Mouse (Mus musculus): ENCODE data around the gene Psmd3. TPM values are rescaled to one million over a fixed set of nuclear protein-coding genes. Genes with fewer than 3 reads are reported as not detected.

Psmd3 gene
- total and polyA plus RNA-seq, 2 experiments from 2014 or later, result 113 to 202 TPM

DNA sequence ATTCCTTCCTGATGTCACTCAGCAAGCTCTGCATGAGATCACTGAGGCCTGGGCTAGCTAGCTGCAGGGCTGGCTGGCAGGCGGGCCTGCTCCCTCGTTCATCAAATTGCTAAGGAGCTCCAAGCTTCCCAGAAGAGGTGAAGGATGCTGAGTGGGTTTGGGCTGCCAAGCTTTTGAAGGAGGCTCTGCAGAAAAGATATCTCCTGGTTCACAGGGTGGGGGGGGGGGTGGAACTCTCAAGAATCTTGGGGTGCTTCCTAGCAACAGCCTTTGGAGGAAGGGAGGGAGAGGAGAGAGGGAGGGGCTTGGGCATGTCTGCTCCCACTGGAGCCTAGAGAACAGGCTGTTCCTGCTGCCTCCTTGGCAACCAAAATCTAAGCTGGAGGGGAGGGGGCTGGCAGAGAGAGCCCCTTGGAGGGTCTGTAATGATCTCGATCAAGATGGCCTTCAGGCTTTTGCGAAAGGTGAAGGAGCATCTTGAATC is 56.1 kb downstream of the Psmd3 start:
- H3K9ac ChIP-seq, result peak overlapping the region; percentile 37; the same call in 1 of the 2 replicates
- peak overlapping the region; percentile 99 for H3K27ac ChIP-seq (ENCODE audit: low read depth, low read length)
- no peaks in the 10 kb centered on the region for H3K36me3 ChIP-seq (ENCODE audit: insufficient read depth)
- H3K4me2 ChIP-seq (ENCODE audit: low read depth), result peak overlapping the region; percentile 38
- peaks cover 18% of the 10 kb centered on the region for H3K4me1 ChIP-seq (ENCODE audit: insufficient read depth)
- 11% methylated on average over 4 of the region's 4 CpGs for WGBS
- no peaks in the 10 kb centered on the region for H3K27me3 ChIP-seq (ENCODE audit: insufficient read depth, low read length)
- H3K4me3 ChIP-seq (ENCODE audit: low read depth, low read length), result no peak overlapping the region
- ATAC-seq, result peak; percentile 77
- no peaks in the 10 kb centered on the region for H3K9me3 ChIP-seq (ENCODE audit: low read length)
- peak; percentile 88 for DNase-seq
- no peak for TF ChIP-seq CTCF (IDR thresholded peaks at IDR 0.05; ENCODE audit: low read depth)

DNA sequence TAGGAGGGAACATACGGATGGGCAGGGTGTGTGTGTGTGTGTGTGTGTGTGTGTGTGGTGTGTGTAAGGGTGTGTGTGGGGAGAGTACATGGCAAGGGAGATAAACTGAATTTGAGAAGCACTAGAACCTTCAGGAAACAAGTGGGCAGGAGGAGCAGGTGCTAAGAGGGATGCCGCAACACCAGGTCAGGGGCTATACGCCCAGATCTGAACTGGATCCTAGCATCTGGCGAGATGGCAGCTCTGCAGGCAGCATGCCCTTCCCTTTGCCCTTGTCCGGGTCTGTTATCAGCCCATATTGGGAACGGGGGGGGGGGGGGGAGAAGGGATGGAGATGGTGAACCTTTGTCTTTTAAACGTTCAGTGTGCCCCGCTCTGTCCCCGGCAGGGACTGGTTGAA is 56.6 kb downstream of the Psmd3 start:
- TF ChIP-seq CTCF (IDR thresholded peaks at IDR 0.05; ENCODE audit: low read depth), result no peak
- DNase-seq (no peak), ATAC-seq (no peak)
- Histone ChIP-seq H3K9ac (peak overlapping the region; percentile 37; the same call in 1 of the 2 replicates), H3K27me3 (ENCODE audit: insufficient read depth, low read length) (no peaks in the 10 kb centered on the region), H3K27ac (ENCODE audit: low read depth, low read length) (peak overlapping the region; percentile 99), H3K4me2 (ENCODE audit: low read depth) (peak overlapping the region; percentile 38), H3K4me1 (ENCODE audit: insufficient read depth) (peaks cover 22% of the 10 kb centered on the region), H3K4me3 (ENCODE audit: low read depth, low read length) (no peak overlapping the region), H3K9me3 (ENCODE audit: low read length) (no peaks in the 10 kb centered on the region), H3K36me3 (ENCODE audit: insufficient read depth) (no peaks in the 10 kb centered on the region)
- WGBS, result 59% methylated on average over 9 of the region's 9 CpGs

DNA sequence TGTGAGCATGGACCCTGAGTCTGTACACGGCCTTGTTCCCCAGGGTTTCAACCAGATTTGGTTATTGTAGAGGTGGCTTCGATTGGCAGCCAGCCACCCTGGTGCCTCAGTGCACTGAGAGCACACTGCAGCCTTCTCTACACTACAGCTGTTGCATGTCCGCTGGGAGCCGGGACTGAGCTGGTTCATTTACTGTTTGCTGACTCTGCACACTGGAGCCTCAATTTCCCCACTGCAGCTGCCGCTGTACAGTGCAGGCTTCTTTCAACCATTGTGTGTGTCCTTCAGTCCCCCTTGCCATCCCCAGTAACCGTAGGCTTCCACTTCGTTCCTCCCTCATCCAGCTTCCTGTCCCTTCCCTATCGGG is 57.7 kb downstream of the Psmd3 start:
- H3K27me3 ChIP-seq (ENCODE audit: insufficient read depth, low read length), result no peaks in the 10 kb centered on the region
- peak; percentile 12; the same call in 1 of the 2 replicates for ATAC-seq
- peak overlapping the region; percentile 99 for H3K27ac ChIP-seq (ENCODE audit: low read depth, low read length)
- no peak for TF ChIP-seq CTCF (IDR thresholded peaks at IDR 0.05; ENCODE audit: low read depth)
- WGBS, result 3% methylated on average over 8 of the region's 8 CpGs
- H3K4me1 ChIP-seq (ENCODE audit: insufficient read depth), result peaks cover 33% of the 10 kb centered on the region
- peak overlapping the region; percentile 99 for H3K9ac ChIP-seq
- H3K4me3 ChIP-seq (ENCODE audit: low read depth, low read length), result peak overlapping the region; percentile 97
- H3K4me2 ChIP-seq (ENCODE audit: low read depth), result peak overlapping the region; percentile 94
- no peaks in the 10 kb centered on the region for H3K9me3 ChIP-seq (ENCODE audit: low read length)
- H3K36me3 ChIP-seq (ENCODE audit: insufficient read depth), result no peaks in the 10 kb centered on the region
- DNase-seq, result no peak

GRCm38 (mm10) chr11:98740393-98741050 is 58.2 kb downstream of the Psmd3 start, which contains the start of gene Thra:
Gene Thra, plus strand, starts transcription at chr11:98740638.
- Histone ChIP-seq H3K4me3 (ENCODE audit: low read depth, low read length) (peak within 1 kb of the TSS; percentile 97), H3K9ac (peak within 1 kb of the TSS; percentile 99), H3K27me3 (ENCODE audit: insufficient read depth, low read length) (no peaks in the 10 kb centered on the region), H3K36me3 (ENCODE audit: insufficient read depth) (no peaks in the 10 kb centered on the region), H3K4me2 (ENCODE audit: low read depth) (peak within 1 kb of the TSS; percentile 94), H3K4me1 (ENCODE audit: insufficient read depth) (peaks cover 38% of the 10 kb centered on the region), H3K27ac (ENCODE audit: low read depth, low read length) (peak within 1 kb of the TSS; percentile 99), H3K9me3 (ENCODE audit: low read length) (no peaks in the 10 kb centered on the region)
- TF ChIP-seq CTCF (IDR thresholded peaks at IDR 0.05; ENCODE audit: low read depth), result no peak
- WGBS, result under 1% methylated on average over 22 of the region's 22 CpGs
- ATAC-seq (peak; percentile 44), DNase-seq (peak; percentile 83)

- 2% methylated on average over 17 of the region's 17 CpGs for WGBS
- ATAC-seq (no peak), DNase-seq (peak; percentile 70)
- Histone ChIP-seq H3K27ac (ENCODE audit: low read depth, low read length) (peak overlapping the region; percentile 99), H3K4me3 (ENCODE audit: low read depth, low read length) (peak overlapping the region; percentile 97), H3K36me3 (ENCODE audit: insufficient read depth) (no peaks in the 10 kb centered on the region), H3K27me3 (ENCODE audit: insufficient read depth, low read length) (no peaks in the 10 kb centered on the region), H3K4me1 (ENCODE audit: insufficient read depth) (peaks cover 44% of the 10 kb centered on the region), H3K9me3 (ENCODE audit: low read length) (no peaks in the 10 kb centered on the region), H3K4me2 (ENCODE audit: low read depth) (peak overlapping the region; percentile 94), H3K9ac (peak overlapping the region; percentile 99)
- no peak for TF ChIP-seq CTCF (IDR thresholded peaks at IDR 0.05; ENCODE audit: low read depth)
Observed at GRCm38 (mm10) chr11:98741051-98741620, 58.8 kb downstream of the Psmd3 start.

GRCm38 (mm10) chr11:98741622-98742396 is 59.5 kb downstream of the Psmd3 start:
- H3K4me2 ChIP-seq (ENCODE audit: low read depth), result peak overlapping the region; percentile 94
- H3K27ac ChIP-seq (ENCODE audit: low read depth, low read length), result peak overlapping the region; percentile 99
- no peaks in the 10 kb centered on the region for H3K9me3 ChIP-seq (ENCODE audit: low read length)
- 4% methylated on average over 75 of the region's 86 CpGs for WGBS
- H3K27me3 ChIP-seq (ENCODE audit: insufficient read depth, low read length), result no peaks in the 10 kb centered on the region
- DNase-seq (peak; percentile 88), ATAC-seq (peak; percentile 70)
- H3K36me3 ChIP-seq (ENCODE audit: insufficient read depth), result no peaks in the 10 kb centered on the region
- H3K4me1 ChIP-seq (ENCODE audit: insufficient read depth), result peaks cover 51% of the 10 kb centered on the region
- peak overlapping the region; percentile 97 for H3K4me3 ChIP-seq (ENCODE audit: low read depth, low read length)
- no peak for TF ChIP-seq CTCF (IDR thresholded peaks at IDR 0.05; ENCODE audit: low read depth)
- H3K9ac ChIP-seq, result peak overlapping the region; percentile 99
